In the genomic region with DNA sequence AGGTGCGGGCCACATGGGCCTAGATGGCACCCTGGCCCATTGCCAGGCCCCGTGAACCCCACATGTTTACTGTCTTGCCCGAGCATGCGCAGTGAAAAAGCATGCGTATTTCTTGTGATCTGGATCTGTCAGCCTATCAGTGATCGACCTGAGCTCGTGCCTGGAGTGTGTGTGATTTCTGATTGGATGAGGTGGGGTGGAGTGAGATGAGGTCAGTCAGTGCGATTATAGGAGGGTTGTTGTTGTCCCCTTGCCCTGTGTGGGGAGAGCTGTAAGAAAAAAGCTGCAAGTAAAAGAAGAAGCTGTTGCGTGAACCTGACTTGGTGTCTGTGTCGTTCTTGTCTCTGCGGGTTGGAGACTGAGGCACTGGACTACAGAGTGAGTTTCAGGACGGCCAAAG, we compare ENCODE assay signal across 17 mouse cellular contexts. TPM values are rescaled to one million over a fixed set of nuclear protein-coding genes. Genes with fewer than 3 reads are reported as not detected.
DNase-seq lines count a peak whose midpoint lies in the region.
"Had no signal": no experiment of that assay in that cellular context is flagged by ENCODE, and none has a peak within 500 bp of the region (broad histone marks: within the 10 kb centered on the region; RNA-seq: fewer than 3 reads in every experiment).

No protein-coding gene starts in this region.

- intact Hi-C loops in left cerebral cortex, postnatal 36 days (cut with DNase I): no loop called here

- peak; percentile 94 for DNase-seq in A20 (ENCODE audit: low read depth, low spot score)
- peak; percentile 5 for DNase-seq in ES-CJ7 (ENCODE audit: low read depth, low spot score)
- DNase-seq in ZHBTc4 (ENCODE audit: low read depth, low spot score): peak; percentile 7
- DNase-seq in thymus, postnatal 10 days (ENCODE audit: low spot score in 2 of 2): no peak
- no peak for DNase-seq in left cerebral cortex, postnatal 36 days (ENCODE audit: low spot score in 2 of 2)
- DNase-seq: adrenal gland, adult 2 months; adrenal gland, postnatal 10 days; adrenal gland, postnatal 25 days; B cell, adult 2 months; cerebellum, adult 11 months; cerebellum, adult 18-20 months; cerebellum, adult 8-10 months; cerebellum, adult 9-11 months; cerebellum, postnatal 14 days; cerebellum, postnatal 36 days; embryo, embryonic 11 days had no signal

RNA-seq across cellular contexts. Expression of gene Gm9833, which starts 28.6 kb away (rescaled TPM):
- 10 to 100 TPM in 1 of 2 experiments, 1 to 10 TPM in 1; 8.6 to 10.0 TPM for total RNA-seq in left cerebral cortex, postnatal 36 days (2021)
- total RNA-seq: CH12.LX had no signal

Comparison
In these comparisons a context has a peak if more than half of its experiments do, and no peak if none do; other contexts are left out.
1. DNase-seq: peak in A20 (single experiment), ES-CJ7 (single experiment) and ZHBTc4 (single experiment); none in thymus, postnatal 10 days (0 of 2) and left cerebral cortex, postnatal 36 days (0 of 2).